Comparison of ENCODE assay signal across 13 mouse cellular contexts in genomic region chr2:138820489-138820888, GRCm38 (mm10).
DNase-seq lines count a peak whose midpoint lies in the region; ATAC-seq lines count a peak whose summit lies in the region.
"Had no signal": no experiment of that assay in that cellular context is flagged by ENCODE, and none has a peak within 500 bp of the region (broad histone marks: within the 10 kb centered on the region; RNA-seq: fewer than 3 reads in every experiment).

No protein-coding gene starts in this region.

- DNase-seq in cerebellum, postnatal 10 days: peak; percentile 17 to 34
- DNase-seq in frontal cortex, postnatal 25 days (ENCODE audit: low spot score in 2 of 2): peak; percentile 23 to 43
- peak; percentile 77 to 83 for DNase-seq in left cerebral cortex, adult 18-20 months (ENCODE audit: low spot score in 2 of 2)
- peak; percentile 84 for DNase-seq in right cerebral cortex, postnatal 25 days
- no peak for DNase-seq in urinary bladder, postnatal 25 days (ENCODE audit: low spot score)
- no peak for DNase-seq in heart, adult 9 months (ENCODE audit: low spot score in 2 of 2)
- no peak for DNase-seq in ovary, postnatal 14 days (ENCODE audit: low spot score)
- DNase-seq: embryo, embryonic 11 days; kidney, postnatal 25 days; liver, embryonic 13.5 days; thymus, adult 2 months had no signal

- ATAC-seq in CD4-positive, CD25-positive, alpha-beta regulatory T cell, adult 4 months: no peak
- ATAC-seq: intestine, embryonic 15.5 days had no signal

Comparison
In these comparisons a context has a peak if more than half of its experiments do, and no peak if none do; other contexts are left out.
1. DNase-seq: peak in cerebellum, postnatal 10 days (2 of 2), frontal cortex, postnatal 25 days (2 of 2), left cerebral cortex, adult 18-20 months (2 of 2) and right cerebral cortex, postnatal 25 days (single experiment); none in urinary bladder, postnatal 25 days (single experiment), heart, adult 9 months (0 of 2) and ovary, postnatal 14 days (single experiment).